Mouse (Mus musculus): ENCODE measurements around the gene Pbdc1. TPM values are rescaled to one million over a fixed set of nuclear protein-coding genes. Genes with fewer than 3 reads are reported as not detected.

The Pbdc1 gene
- polyA plus RNA-seq, 1 experiment from 2014 or later, result 71.5 TPM

Other genes with a start within 250 kb of the Pbdc1 start
- gene Magee2, start 222.5 kb upstream of the Pbdc1 start, polyA plus RNA-seq (2014; fragmentation: Nextera tagmentation; extraction: Ambion mirVana), result 1.6 and 2.2 TPM in 2 replicates
- gene Magee1, start 40.6 kb downstream of the Pbdc1 start, polyA plus RNA-seq (2014; fragmentation: Nextera tagmentation; extraction: Ambion mirVana), result 5.5 and 6.3 TPM in 2 replicates